Mouse (Mus musculus): ENCODE data around the gene Pank1. TPM values are rescaled to one million over a fixed set of nuclear protein-coding genes. Genes with fewer than 3 reads are reported as not detected.
A peak's percentile ranks its signal among the peaks of the same experiment; 100 is the strongest.

Gene Pank1
- polyA plus RNA-seq, 1 experiment from 2014 or later, result 7.0 TPM

DNA sequence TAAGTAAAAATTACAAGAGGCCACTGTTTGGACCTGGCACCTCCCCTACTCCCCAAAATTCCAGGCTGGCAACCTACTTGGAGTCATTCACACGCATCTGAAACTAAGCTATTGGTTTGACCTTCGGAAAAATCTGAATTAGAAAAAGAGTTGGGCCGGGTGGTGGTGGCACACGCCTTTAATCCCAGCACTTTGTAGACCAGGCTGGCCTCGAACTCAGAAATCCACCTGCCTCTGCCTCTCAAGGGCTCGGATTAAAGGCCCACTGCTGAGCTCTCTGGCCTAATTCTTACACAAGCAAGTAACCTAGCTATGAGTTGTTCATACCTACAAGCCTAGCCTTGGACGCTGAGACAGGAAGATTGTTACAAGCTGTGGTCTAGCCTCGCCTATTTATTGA, 33.9 kb downstream of the Pank1 start:
- Histone ChIP-seq H3K4me3 (ENCODE audit: low read depth, low read length) (no peak overlapping the region), H3K9ac (ENCODE audit: low read length) (no peak overlapping the region), H3K27ac (ENCODE audit: low read depth, low read length) (no peak overlapping the region), H3K9me3 (replicated peaks; ENCODE audit: control insufficient read depth, low read length) (no peaks in the 10 kb centered on the region), H3K4me2 (ENCODE audit: low read length) (no peak overlapping the region), H3K36me3 (ENCODE audit: control insufficient read depth, insufficient read depth, low read length) (peaks cover 7% of the 10 kb centered on the region; the same call in 1 of the 2 replicates), H3K4me1 (ENCODE audit: control insufficient read depth, insufficient read depth, low read length) (no peaks in the 10 kb centered on the region), H3K27me3 (replicated peaks; ENCODE audit: control insufficient read depth, insufficient read depth, low read length) (no peaks in the 10 kb centered on the region)
- DNase-seq (ENCODE audit: low spot score) (no peak), ATAC-seq (no peak)
- WGBS, result 97% methylated on average over 7 of the region's 8 CpGs

DNA sequence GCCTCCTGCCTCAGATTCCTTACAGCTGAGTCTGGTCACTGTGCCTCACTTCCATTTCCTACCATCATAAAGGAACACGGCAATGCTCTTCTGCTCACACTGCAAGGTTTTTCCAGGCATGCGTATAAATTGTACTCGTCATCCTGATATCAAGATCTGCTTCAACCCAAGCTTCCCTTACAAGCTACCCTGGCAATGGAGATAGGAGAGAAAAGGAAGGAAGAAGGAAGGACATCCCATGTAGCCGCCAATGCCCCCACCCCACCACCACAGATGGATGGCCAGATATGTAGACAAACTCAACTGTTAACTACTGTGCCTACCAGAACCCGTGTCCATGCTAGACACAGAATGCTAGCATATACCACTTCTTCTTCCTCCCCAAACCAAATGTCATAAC, 34.5 kb downstream of the Pank1 start:
- no peak overlapping the region for H3K27ac ChIP-seq (ENCODE audit: low read depth, low read length)
- H3K36me3 ChIP-seq (ENCODE audit: control insufficient read depth, insufficient read depth, low read length), result peaks cover 7% of the 10 kb centered on the region; the same call in 1 of the 2 replicates
- no peaks in the 10 kb centered on the region for H3K4me1 ChIP-seq (ENCODE audit: control insufficient read depth, insufficient read depth, low read length)
- no peak for DNase-seq (ENCODE audit: low spot score)
- H3K27me3 ChIP-seq (replicated peaks; ENCODE audit: control insufficient read depth, insufficient read depth, low read length), result no peaks in the 10 kb centered on the region
- WGBS, result 97% methylated on average over 5 of the region's 5 CpGs
- H3K4me3 ChIP-seq (ENCODE audit: low read depth, low read length), result no peak overlapping the region
- ATAC-seq, result no peak
- no peak overlapping the region for H3K4me2 ChIP-seq (ENCODE audit: low read length)
- H3K9me3 ChIP-seq (replicated peaks; ENCODE audit: control insufficient read depth, low read length), result no peaks in the 10 kb centered on the region
- no peak overlapping the region for H3K9ac ChIP-seq (ENCODE audit: low read length)

DNA sequence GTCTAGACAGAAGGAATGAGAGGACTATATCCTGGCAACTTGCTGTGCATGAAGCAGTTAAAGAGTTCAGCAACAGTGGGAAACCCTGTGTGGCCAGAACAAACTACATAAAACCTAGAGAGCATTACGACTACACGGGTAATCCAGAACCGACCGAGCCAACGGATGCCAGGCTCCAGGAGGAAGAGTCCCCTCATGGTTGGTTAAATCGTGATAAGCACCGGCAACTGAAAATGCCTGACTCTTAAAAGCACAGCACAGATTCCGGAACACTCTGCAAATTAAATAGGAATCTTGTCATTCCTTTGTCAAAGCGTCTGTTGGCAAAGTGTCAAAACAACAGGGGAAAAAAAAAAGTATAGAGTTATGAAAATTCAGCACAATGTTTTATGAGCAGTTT, 35.2 kb downstream of the Pank1 start:
- WGBS, result 86% methylated on average over 9 of the region's 9 CpGs
- no peak overlapping the region for H3K4me3 ChIP-seq (ENCODE audit: low read depth, low read length)
- DNase-seq (ENCODE audit: low spot score), result peak; percentile 19

DNA sequence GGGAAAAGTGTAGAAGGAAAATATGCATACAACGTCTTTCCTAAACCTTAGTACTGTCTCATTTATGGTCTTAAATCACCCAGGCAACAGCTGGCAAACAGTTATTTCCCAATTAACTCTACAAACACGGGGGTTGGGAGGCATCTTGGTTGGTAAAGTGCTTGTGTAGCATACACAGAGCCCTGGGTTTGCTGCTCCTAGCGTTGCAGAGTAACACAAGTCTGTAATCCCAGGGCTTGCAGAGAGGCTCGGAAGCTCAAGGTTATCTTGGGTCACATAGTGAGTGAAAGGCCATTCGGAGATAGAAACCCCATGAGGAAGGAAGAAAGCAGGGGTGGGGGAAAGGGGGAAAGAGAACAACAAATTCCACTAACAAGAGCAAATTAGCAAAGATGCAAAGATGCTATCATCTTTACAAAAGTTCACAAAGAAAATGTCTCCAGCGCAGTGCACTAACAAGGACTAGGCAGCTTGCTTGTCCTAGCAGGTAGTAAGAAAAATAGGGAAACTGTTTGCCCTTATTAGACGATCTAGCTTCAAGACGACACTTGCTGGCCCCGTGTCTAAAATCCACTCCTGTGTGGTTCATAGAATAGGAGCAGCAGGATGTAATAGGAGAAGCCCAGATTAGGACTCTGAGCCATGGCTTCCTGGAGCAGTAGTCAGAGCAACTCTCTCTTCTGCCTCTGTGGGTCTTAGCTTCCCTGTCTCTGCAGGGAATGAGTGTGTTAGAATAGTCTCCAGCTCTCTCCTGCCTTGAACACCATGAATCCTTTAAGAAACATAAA, 37.3 kb downstream of the Pank1 start:
- Histone ChIP-seq H3K27ac (ENCODE audit: low read depth, low read length) (no peak overlapping the region), H3K9ac (ENCODE audit: low read length) (no peak overlapping the region), H3K36me3 (ENCODE audit: control insufficient read depth, insufficient read depth, low read length) (peaks cover 14% of the 10 kb centered on the region), H3K9me3 (replicated peaks; ENCODE audit: control insufficient read depth, low read length) (no peaks in the 10 kb centered on the region), H3K27me3 (replicated peaks; ENCODE audit: control insufficient read depth, insufficient read depth, low read length) (no peaks in the 10 kb centered on the region), H3K4me3 (ENCODE audit: low read depth, low read length) (no peak overlapping the region), H3K4me1 (ENCODE audit: control insufficient read depth, insufficient read depth, low read length) (no peaks in the 10 kb centered on the region), H3K4me2 (ENCODE audit: low read length) (no peak overlapping the region)
- ATAC-seq (no peak), DNase-seq (ENCODE audit: low spot score) (no peak)
- WGBS, result 45% methylated on average over 9 of the region's 9 CpGs

More for the DNA sequence above, 35.2 kb downstream of the Pank1 start:
- Histone ChIP-seq H3K4me1 (ENCODE audit: control insufficient read depth, insufficient read depth, low read length) (no peaks in the 10 kb centered on the region), H3K36me3 (ENCODE audit: control insufficient read depth, insufficient read depth, low read length) (peaks cover 12% of the 10 kb centered on the region), H3K9me3 (replicated peaks; ENCODE audit: control insufficient read depth, low read length) (no peaks in the 10 kb centered on the region), H3K9ac (ENCODE audit: low read length) (no peak overlapping the region), H3K4me2 (ENCODE audit: low read length) (no peak overlapping the region), H3K27ac (ENCODE audit: low read depth, low read length) (no peak overlapping the region), H3K27me3 (replicated peaks; ENCODE audit: control insufficient read depth, insufficient read depth, low read length) (no peaks in the 10 kb centered on the region)
- no peak for ATAC-seq

DNA sequence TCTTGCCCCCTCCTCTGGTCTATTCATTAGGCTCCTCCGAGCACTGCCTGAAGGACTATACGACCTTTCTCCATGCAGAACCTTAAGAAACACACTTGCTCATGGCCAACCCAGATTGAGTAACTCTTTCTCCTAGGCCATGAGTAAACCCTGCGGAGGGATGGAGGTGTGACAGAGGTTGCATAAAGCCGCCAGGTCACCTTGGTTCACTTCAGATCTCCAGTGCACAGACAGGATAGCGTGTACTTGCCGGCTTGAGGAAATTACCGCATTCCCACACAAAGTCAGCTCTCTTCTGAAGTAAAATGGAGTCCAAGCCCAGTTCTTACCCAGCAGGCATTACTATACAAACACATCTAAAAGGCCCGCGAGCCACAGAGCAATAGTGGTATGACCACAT, 40.6 kb downstream of the Pank1 start:
- no peaks in the 10 kb centered on the region for H3K27me3 ChIP-seq (replicated peaks; ENCODE audit: control insufficient read depth, insufficient read depth, low read length)
- H3K9me3 ChIP-seq (replicated peaks; ENCODE audit: control insufficient read depth, low read length), result no peaks in the 10 kb centered on the region
- H3K27ac ChIP-seq (ENCODE audit: low read depth, low read length), result no peak overlapping the region
- H3K36me3 ChIP-seq (ENCODE audit: control insufficient read depth, insufficient read depth, low read length), result peaks cover 14% of the 10 kb centered on the region
- H3K9ac ChIP-seq (ENCODE audit: low read length), result no peak overlapping the region
- ATAC-seq, result no peak
- H3K4me2 ChIP-seq (ENCODE audit: low read length), result no peak overlapping the region
- DNase-seq (ENCODE audit: low spot score), result no peak
- WGBS, result 96% methylated on average over 9 of the region's 9 CpGs
- H3K4me3 ChIP-seq (ENCODE audit: low read depth, low read length), result no peak overlapping the region
- no peaks in the 10 kb centered on the region for H3K4me1 ChIP-seq (ENCODE audit: control insufficient read depth, insufficient read depth, low read length)

DNA sequence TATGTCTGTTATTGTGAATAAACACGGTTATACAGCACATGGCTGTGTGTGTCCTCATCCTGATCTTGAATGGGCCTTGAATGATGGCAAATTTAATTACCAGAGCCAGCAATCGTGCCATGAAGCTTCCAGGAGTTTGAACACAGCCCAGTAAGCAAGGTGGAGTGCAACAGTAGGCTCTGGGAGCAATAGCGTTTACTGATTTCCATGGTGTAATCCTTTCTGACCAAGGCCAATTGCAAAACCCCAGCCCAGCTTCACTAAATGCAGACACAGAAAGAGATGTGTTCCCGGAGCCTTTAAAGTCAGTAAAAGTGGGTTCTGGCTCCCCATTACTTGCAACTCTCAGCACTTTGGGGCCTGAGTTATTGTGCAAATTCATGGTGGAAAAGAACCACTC, 47.6 kb downstream of the Pank1 start:
- 89% methylated on average over 4 of the region's 4 CpGs for WGBS
- 0 out of 2 replicates have a peak, but pooled peaks cover 4% of the 10 kb centered on the region for H3K36me3 ChIP-seq (ENCODE audit: control insufficient read depth, insufficient read depth, low read length)
- no peak overlapping the region for H3K27ac ChIP-seq (ENCODE audit: low read depth, low read length)
- no peak for ATAC-seq
- H3K27me3 ChIP-seq (replicated peaks; ENCODE audit: control insufficient read depth, insufficient read depth, low read length), result no peaks in the 10 kb centered on the region
- no peak overlapping the region for H3K4me2 ChIP-seq (ENCODE audit: low read length)
- H3K4me3 ChIP-seq (ENCODE audit: low read depth, low read length), result no peak overlapping the region
- no peaks in the 10 kb centered on the region for H3K4me1 ChIP-seq (ENCODE audit: control insufficient read depth, insufficient read depth, low read length)
- no peak overlapping the region for H3K9ac ChIP-seq (ENCODE audit: low read length)
- DNase-seq (ENCODE audit: low spot score), result no peak
- no peaks in the 10 kb centered on the region for H3K9me3 ChIP-seq (replicated peaks; ENCODE audit: control insufficient read depth, low read length)

DNA sequence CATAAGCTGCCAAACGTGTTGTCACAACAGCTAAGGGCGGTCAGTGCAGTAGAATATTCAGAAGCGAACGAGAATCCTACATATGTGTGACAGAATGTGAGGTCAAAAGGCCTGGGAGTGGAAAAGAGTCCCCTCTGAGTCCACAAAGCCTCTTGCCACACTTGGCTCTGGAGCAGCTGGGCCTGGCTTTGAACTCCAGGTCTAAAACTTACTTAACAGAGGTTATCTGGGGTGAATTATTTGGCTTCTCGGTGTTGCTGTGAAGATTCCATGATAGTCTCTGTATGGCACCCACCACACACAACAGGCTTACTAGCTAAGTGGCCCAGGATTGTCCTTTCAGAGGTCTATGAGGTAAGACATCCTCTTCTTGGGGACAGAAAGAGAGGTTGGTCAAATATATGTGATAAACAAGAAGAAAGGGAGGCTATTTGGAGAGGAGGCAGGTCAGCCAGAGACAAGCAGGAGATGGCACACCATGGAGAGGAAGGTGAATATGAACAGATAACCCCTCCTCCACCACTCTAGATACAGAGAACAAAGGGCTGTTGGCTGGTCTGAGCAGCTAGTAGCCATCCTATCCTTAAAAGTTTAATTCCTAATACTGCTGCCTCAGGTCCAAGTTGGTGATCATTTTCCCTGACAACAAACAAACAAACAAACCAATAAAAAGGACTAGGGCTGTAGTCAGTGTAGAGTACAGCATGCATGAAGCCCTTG, 51.2 kb downstream of the Pank1 start:
- 95% methylated on average over 5 of the region's 5 CpGs for WGBS
- no peak overlapping the region for H3K4me3 ChIP-seq (ENCODE audit: low read depth, low read length)
- H3K9me3 ChIP-seq (replicated peaks; ENCODE audit: control insufficient read depth, low read length), result no peaks in the 10 kb centered on the region
- no peaks in the 10 kb centered on the region for H3K27me3 ChIP-seq (replicated peaks; ENCODE audit: control insufficient read depth, insufficient read depth, low read length)
- no peak overlapping the region for H3K4me2 ChIP-seq (ENCODE audit: low read length)
- H3K27ac ChIP-seq (ENCODE audit: low read depth, low read length), result no peak overlapping the region
- no peak overlapping the region for H3K9ac ChIP-seq (ENCODE audit: low read length)
- H3K4me1 ChIP-seq (ENCODE audit: control insufficient read depth, insufficient read depth, low read length), result no peaks in the 10 kb centered on the region
- peaks cover 14% of the 10 kb centered on the region; the same call in 1 of the 2 replicates for H3K36me3 ChIP-seq (ENCODE audit: control insufficient read depth, insufficient read depth, low read length)
- DNase-seq (ENCODE audit: low spot score) (no peak), ATAC-seq (no peak)

DNA sequence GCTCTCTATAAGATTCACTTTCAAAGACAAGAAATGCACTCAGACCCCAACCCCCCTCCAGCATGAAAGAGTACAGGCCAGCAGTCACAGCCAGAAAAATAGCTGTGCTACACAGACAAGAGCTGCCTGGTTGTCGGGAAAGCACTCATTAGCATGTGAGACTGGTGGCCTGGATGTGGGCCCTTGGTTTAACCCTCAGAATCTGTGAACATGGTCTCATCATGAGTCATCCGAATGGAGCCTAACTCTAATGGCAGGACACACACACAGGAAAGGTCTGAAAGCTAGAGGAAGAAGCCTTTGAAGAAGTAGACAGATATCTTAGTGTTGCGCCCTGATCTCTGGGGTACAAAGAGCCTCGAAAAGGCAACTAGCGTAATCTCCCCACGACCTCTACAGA, 51.8 kb downstream of the Pank1 start:
- Histone ChIP-seq H3K9me3 (replicated peaks; ENCODE audit: control insufficient read depth, low read length) (no peaks in the 10 kb centered on the region), H3K27me3 (replicated peaks; ENCODE audit: control insufficient read depth, insufficient read depth, low read length) (no peaks in the 10 kb centered on the region), H3K4me2 (ENCODE audit: low read length) (no peak overlapping the region), H3K4me3 (ENCODE audit: low read depth, low read length) (no peak overlapping the region), H3K9ac (ENCODE audit: low read length) (no peak overlapping the region), H3K4me1 (ENCODE audit: control insufficient read depth, insufficient read depth, low read length) (no peaks in the 10 kb centered on the region), H3K36me3 (ENCODE audit: control insufficient read depth, insufficient read depth, low read length) (peaks cover 14% of the 10 kb centered on the region; the same call in 1 of the 2 replicates), H3K27ac (ENCODE audit: low read depth, low read length) (no peak overlapping the region)
- ATAC-seq (no peak), DNase-seq (ENCODE audit: low spot score) (no peak)
- WGBS, result 85% methylated on average over 6 of the region's 6 CpGs

All from forebrain, embryonic 14.5 days (tissue).